Mouse (Mus musculus) embryonic facial prominence, embryonic 12.5 days (tissue): ENCODE measurements around the gene Pigz. TPM values are rescaled to one million over a fixed set of nuclear protein-coding genes. Genes with fewer than 3 reads are reported as not detected.

Experiments used
- microRNA-seq: library from miRNA; unstranded; fragments of <30 nt; microRNA quantifications from one replicate; pipeline ENCODE4, GENCODE M21; 2017
- polyA plus RNA-seq: library from polyadenylated mRNA; unstranded; fragments of >200 nt; fragmentation: Nextera tagmentation; extraction: Ambion mirVana; gene quantifications from 2 replicates; pipeline ENCODE4 v1.2.1, GENCODE M21; 2016

Pigz gene
- polyA plus RNA-seq, 1 experiment from 2014 or later = 1.1 TPM

Small RNA genes lying within 50 kb of the gene (microRNA-seq; reads per million reads assigned to microRNA genes)
- not detected for gene Gm26269

Other genes with a start within 250 kb of the Pigz start
- gene Meltf, start 55.0 kb upstream of the Pigz start, polyA plus RNA-seq = 0.28 and 0.56 TPM in 2 replicates
- 85.2 and 93.3 TPM in 2 replicates for gene 0610012G03Rik, start 14.6 kb downstream of the Pigz start, polyA plus RNA-seq
- gene Ncbp2, start 14.7 kb downstream of the Pigz start, polyA plus RNA-seq = 146 and 150 TPM in 2 replicates
- gene Senp5, start 69.4 kb downstream of the Pigz start, polyA plus RNA-seq = 22.2 and 23.1 TPM in 2 replicates
- 39.1 and 39.2 TPM in 2 replicates for gene Pak2, start 145.5 kb downstream of the Pigz start, polyA plus RNA-seq
- gene Pigx, start 165.9 kb downstream of the Pigz start, polyA plus RNA-seq = 138 and 141 TPM in 2 replicates
- 29.7 and 32.7 TPM in 2 replicates for gene Cep19, start 165.9 kb downstream of the Pigz start, polyA plus RNA-seq
- 9.9 and 11.1 TPM in 2 replicates for gene Nrros, start 231.7 kb downstream of the Pigz start, polyA plus RNA-seq
- gene Bex6, start 246.0 kb downstream of the Pigz start, polyA plus RNA-seq = 0.22 and 0.31 TPM in 2 replicates